Mouse (Mus musculus) hindbrain, embryonic 12.5 days (tissue): ENCODE results near the gene Myo1f. TPM values are rescaled to one million over a fixed set of nuclear protein-coding genes. Genes with fewer than 3 reads are reported as not detected.
A peak's percentile ranks its signal among the peaks of the same experiment; 100 is the strongest.
"Not testable (repeated sequence)": the region's sequence is repeated elsewhere in the genome, so short reads cannot be mapped to it uniquely, and the experiment has no call there.

ENCODE experiments used
- ATAC-seq: fragments of 200-750 bp; cut with Nextera tagmentation; 2 replicates; pipeline ENCODE4 v1.8.0; 2017; ENCODE audit warnings: moderate TSS enrichment; ENCODE audit not compliant: low FRiP score
- H3K27ac ChIP-seq: fragments of 300-500 bp; sonication (generic); 2 replicates; pipeline ENCODE4 v1.5.1; 2016; ENCODE audit warnings: mild to moderate bottlenecking
- H3K27me3 ChIP-seq: fragments of 300-500 bp; sonication (generic); 2 replicates; pipeline ENCODE4 v1.6.1; 2016; ENCODE audit warnings: mild to moderate bottlenecking
- H3K36me3 ChIP-seq: fragments of 300-500 bp; sonication (generic); 2 replicates; pipeline ENCODE4 v1.6.1; 2016; ENCODE audit warnings: mild to moderate bottlenecking
- H3K4me1 ChIP-seq: fragments of 300-500 bp; sonication (generic); 2 replicates; pipeline ENCODE4 v1.6.1; 2016
- H3K4me2 ChIP-seq: fragments of 300-500 bp; sonication (generic); replicated peaks from 2 replicates; pipeline ENCODE4 v1.6.1; 2016; ENCODE audit warnings: mild to moderate bottlenecking
- H3K4me3 ChIP-seq: fragments of 300-500 bp; sonication (generic); 2 replicates; pipeline ENCODE4 v1.5.1; 2016; ENCODE audit warnings: mild to moderate bottlenecking
- H3K9ac ChIP-seq: fragments of 300-500 bp; sonication (generic); 2 replicates; pipeline ENCODE4 v1.6.1; 2016; ENCODE audit warnings: mild to moderate bottlenecking, moderate library complexity
- H3K9me3 ChIP-seq: fragments of 300-500 bp; sonication (generic); replicated peaks from 2 replicates; pipeline ENCODE4 v1.6.1; 2016; ENCODE audit warnings: mild to moderate bottlenecking
- WGBS: fragments of 180-500 bp; shearing (Covaris S2); methylation state at CpG from one replicate; pipeline ENCODE4 v1.1.7; 2016; 5-methylcytosine and 5-hydroxymethylcytosine counted together
- polyA plus RNA-seq: library from polyadenylated mRNA; unstranded; fragments of >200 nt; fragmentation: Nextera tagmentation; extraction: Ambion mirVana; gene quantifications from 2 replicates; pipeline ENCODE4 v1.2.1, GENCODE M21; 2016

The Myo1f gene
- polyA plus RNA-seq, 1 experiment from 2014 or later: 2.1 TPM

DNA sequence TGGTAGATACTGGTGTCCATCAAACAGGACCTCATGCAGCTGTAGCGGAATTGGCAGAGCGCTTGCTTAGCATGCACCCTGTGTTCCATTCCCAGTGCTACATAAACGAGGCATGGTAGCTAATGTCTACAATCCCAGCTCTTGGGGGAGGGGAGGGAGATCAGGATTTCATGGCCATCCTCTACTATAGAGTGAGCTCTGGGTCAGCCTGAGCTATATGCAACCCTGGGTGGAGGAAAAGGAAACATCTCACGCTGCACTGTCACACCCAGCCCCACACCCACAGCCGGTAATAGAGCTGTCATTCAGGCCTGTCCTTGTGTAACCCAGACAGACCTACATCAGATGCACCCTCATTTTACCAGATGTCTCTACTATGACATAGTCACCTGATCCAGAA lies 43.0 kb downstream of the Myo1f start:
- Histone ChIP-seq H3K36me3 (no peaks in the 10 kb centered on the region), H3K4me2 (no peak overlapping the region), H3K4me3 (no peak overlapping the region), H3K9me3 (peaks cover 7% of the 10 kb centered on the region; the same call in 1 of the 2 replicates), H3K27ac (no peak overlapping the region), H3K9ac (no peak overlapping the region), H3K4me1 (no peaks in the 10 kb centered on the region), H3K27me3 (no peaks in the 10 kb centered on the region)
- ATAC-seq: no peak
- 91% methylated on average over 5 of the region's 5 CpGs for WGBS

DNA sequence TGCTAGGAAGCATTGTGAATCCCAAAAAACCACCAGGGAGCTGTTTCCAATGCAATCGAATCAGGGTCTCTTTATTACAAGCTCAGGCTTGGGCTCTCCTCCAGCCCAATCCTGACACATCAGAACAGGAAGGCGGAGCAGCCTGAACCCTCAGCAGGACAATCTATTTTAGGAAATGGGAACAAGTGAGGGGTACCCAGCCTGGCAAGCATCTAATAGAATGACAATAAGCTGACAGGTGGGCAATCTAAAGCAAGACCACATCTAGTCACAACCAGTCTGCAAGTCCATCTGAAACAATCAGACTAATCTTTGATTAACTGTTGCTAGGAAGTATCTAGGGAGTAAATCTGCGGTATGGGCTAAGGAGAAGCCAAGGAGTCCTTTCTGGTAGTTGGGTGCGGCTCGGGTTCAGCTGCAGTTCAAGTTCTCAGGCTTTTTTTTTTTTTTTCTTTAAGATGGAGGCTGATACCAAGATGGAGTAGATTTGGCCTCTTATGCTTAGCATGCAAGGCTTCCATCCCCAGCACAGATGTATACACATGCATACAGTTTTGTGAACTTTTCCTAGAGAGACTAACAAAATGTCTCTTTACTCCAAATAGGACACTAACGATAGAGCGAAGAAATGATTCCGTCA lies 44.4 kb downstream of the Myo1f start:
- H3K36me3 ChIP-seq: no peaks in the 10 kb centered on the region
- ATAC-seq: no peak
- H3K27me3 ChIP-seq: no peaks in the 10 kb centered on the region
- peaks cover 7% of the 10 kb centered on the region; the same call in 1 of the 2 replicates for H3K9me3 ChIP-seq
- H3K4me1 ChIP-seq: no peaks in the 10 kb centered on the region
- H3K9ac ChIP-seq: no peak overlapping the region
- 91% methylated on average over 8 of the region's 8 CpGs for WGBS
- no peak overlapping the region for H3K4me3 ChIP-seq
- no peak overlapping the region for H3K27ac ChIP-seq
- no peak overlapping the region for H3K4me2 ChIP-seq

DNA sequence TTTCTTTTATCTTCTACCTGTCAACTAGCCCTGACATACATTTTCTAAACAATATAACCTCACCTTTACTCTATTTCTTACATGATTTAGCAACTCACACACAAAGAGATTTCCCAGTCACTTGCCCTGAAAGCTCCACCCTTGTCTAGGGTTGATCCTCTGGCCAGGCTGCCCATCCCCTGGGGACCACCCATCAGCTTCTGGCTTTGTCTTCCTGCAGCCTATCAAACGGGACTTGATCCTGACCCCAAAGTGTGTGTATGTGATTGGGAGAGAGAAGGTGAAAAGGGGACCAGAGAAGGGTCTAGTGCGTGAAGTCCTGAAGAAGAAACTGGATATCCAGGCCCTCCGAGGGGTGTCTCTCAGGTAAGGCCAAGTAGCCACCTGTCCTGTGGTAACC lies 45.3 kb downstream of the Myo1f start:
- H3K9ac ChIP-seq: no peak overlapping the region
- no peaks in the 10 kb centered on the region for H3K36me3 ChIP-seq
- WGBS: 86% methylated on average over 3 of the region's 3 CpGs
- no peak overlapping the region for H3K4me3 ChIP-seq
- no peaks in the 10 kb centered on the region for H3K4me1 ChIP-seq
- H3K9me3 ChIP-seq: peaks cover 7% of the 10 kb centered on the region; the same call in 1 of the 2 replicates
- ATAC-seq: no peak
- no peaks in the 10 kb centered on the region for H3K27me3 ChIP-seq
- no peak overlapping the region for H3K27ac ChIP-seq
- no peak overlapping the region for H3K4me2 ChIP-seq

DNA sequence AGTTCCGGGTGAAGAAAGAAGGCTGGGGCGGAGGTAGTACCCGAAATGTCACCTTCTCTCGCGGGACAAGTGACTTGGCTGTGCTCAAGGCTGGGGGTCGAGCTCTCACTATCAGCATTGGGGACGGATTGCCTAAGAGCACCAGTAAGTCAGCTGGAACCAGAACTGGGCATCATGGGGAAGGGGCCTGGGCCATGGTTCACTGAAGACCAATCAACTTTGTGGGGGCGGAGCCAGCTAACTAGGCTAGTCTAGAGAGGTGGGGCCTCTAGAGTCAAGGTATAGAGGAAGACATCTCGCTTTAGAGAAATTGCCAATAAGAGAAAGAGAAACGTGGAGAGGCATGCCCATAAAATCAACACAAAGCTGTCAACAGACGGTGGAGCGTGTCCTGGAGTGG lies 46.4 kb downstream of the Myo1f start:
- H3K9me3 ChIP-seq: peaks cover 7% of the 10 kb centered on the region; the same call in 1 of the 2 replicates
- no peak overlapping the region for H3K4me2 ChIP-seq
- 85% methylated on average over 12 of the region's 12 CpGs for WGBS
- H3K36me3 ChIP-seq: no peaks in the 10 kb centered on the region
- no peak overlapping the region for H3K9ac ChIP-seq
- H3K27ac ChIP-seq: no peak overlapping the region
- no peak overlapping the region for H3K4me3 ChIP-seq
- H3K4me1 ChIP-seq: no peaks in the 10 kb centered on the region
- ATAC-seq: no peak
- no peaks in the 10 kb centered on the region for H3K27me3 ChIP-seq

DNA sequence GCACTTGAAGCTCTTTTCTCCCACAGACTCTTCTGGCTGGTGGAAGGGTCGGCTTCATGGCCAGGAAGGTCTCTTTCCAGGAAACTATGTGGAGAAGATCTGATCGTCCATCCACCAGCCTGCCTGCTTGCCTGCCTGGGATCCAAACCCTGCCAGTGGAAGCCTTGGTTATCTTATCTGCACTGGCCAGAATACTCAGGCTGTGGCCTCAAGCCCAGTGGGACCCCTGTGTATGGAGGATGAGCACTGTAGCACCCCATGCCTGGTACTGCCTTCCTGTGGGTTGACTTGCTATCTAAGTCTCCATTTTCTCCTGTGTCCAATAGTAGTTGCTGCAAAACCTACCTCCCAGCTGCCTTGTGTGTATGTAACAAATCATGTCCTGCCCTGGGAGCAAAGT lies 51.8 kb downstream of the Myo1f start:
- H3K9ac ChIP-seq: no peak overlapping the region
- H3K4me3 ChIP-seq: no peak overlapping the region
- no peaks in the 10 kb centered on the region for H3K4me1 ChIP-seq
- no peak overlapping the region for H3K4me2 ChIP-seq
- 92% methylated on average over 2 of the region's 2 CpGs for WGBS
- ATAC-seq: no peak
- no peak overlapping the region for H3K27ac ChIP-seq
- no peaks in the 10 kb centered on the region for H3K9me3 ChIP-seq
- no peaks in the 10 kb centered on the region for H3K36me3 ChIP-seq
- no peaks in the 10 kb centered on the region for H3K27me3 ChIP-seq

DNA sequence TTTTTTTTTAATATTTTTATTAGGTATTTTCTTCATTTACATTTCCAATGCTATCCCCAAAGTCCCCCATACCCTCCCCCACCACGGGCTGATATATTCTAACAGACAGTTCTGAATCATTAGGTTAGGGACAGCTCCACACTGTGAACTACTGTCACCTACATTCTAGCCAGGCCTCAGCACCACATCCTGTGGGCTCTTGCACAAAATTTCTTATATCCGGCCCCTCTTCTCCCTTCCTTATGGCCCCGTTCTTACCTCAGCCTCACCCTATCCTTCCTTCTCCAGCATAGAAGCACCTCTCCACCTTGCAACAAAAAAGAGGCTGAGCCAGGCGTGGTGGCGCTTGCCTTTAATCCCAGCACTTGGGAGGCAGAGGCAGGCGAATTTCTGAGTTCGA lies 55.0 kb downstream of the Myo1f start:
- Histone ChIP-seq H3K9me3 (no peaks in the 10 kb centered on the region), H3K27ac (no peak overlapping the region), H3K9ac (no peak overlapping the region), H3K4me3 (no peak overlapping the region), H3K36me3 (no peaks in the 10 kb centered on the region), H3K4me2 (no peak overlapping the region), H3K27me3 (no peaks in the 10 kb centered on the region), H3K4me1 (no peaks in the 10 kb centered on the region)
- WGBS: 89% methylated on average over 7 of the region's 7 CpGs
- ATAC-seq: no peak

DNA sequence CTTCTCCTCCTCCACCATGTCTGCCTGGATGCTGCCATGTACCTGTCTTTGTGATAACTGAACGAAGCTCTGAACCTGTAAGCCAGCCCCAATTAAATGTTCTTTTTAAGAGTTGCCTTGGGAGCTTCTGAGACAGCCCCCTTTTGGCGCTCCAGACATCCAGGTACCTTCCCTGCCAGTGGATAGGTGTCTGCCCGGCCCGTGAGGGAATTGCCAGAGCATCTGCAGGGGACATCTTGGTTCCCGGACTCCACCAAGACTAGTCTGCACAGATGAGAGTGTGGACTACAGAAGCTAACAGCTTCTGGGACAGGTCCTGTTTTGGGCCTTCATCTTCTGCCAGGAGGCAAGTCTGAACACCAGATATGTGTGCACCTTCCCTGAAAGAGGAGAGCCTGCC lies 58.2 kb downstream of the Myo1f start:
- not testable (repeated sequence) for H3K36me3 ChIP-seq, ATAC-seq, H3K4me1 ChIP-seq, H3K9me3 ChIP-seq, H3K27ac ChIP-seq, H3K27me3 ChIP-seq, H3K4me3 ChIP-seq, H3K4me2 ChIP-seq, H3K9ac ChIP-seq
- WGBS: 90% methylated on average over 5 of the region's 5 CpGs

DNA sequence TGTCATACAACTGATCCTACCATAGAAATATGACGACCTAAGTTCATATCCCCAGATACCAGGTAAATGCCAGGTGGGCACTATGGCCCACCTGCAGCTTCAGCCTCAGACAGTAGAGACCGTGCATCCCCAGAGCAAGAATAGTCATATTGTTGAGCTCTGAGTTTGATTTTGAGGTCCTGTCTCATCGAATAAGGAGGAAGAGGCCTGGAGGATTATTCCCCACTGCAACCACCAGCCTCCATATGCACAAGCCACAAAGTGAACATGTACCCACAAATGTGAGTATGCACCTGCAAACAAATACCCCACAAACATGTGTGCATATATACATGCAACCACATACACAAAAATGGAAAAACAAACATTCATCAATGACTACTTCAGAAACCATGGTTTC lies 71.8 kb downstream of the Myo1f start:
- no peak overlapping the region for H3K27ac ChIP-seq
- peaks cover 14% of the 10 kb centered on the region for H3K4me1 ChIP-seq
- 88% methylated on average over 3 of the region's 3 CpGs for WGBS
- H3K4me3 ChIP-seq: no peak overlapping the region
- no peaks in the 10 kb centered on the region for H3K27me3 ChIP-seq
- H3K36me3 ChIP-seq: peaks cover 18% of the 10 kb centered on the region
- no peak for ATAC-seq
- H3K9me3 ChIP-seq: no peaks in the 10 kb centered on the region
- H3K4me2 ChIP-seq: no peak overlapping the region
- no peak overlapping the region for H3K9ac ChIP-seq

DNA sequence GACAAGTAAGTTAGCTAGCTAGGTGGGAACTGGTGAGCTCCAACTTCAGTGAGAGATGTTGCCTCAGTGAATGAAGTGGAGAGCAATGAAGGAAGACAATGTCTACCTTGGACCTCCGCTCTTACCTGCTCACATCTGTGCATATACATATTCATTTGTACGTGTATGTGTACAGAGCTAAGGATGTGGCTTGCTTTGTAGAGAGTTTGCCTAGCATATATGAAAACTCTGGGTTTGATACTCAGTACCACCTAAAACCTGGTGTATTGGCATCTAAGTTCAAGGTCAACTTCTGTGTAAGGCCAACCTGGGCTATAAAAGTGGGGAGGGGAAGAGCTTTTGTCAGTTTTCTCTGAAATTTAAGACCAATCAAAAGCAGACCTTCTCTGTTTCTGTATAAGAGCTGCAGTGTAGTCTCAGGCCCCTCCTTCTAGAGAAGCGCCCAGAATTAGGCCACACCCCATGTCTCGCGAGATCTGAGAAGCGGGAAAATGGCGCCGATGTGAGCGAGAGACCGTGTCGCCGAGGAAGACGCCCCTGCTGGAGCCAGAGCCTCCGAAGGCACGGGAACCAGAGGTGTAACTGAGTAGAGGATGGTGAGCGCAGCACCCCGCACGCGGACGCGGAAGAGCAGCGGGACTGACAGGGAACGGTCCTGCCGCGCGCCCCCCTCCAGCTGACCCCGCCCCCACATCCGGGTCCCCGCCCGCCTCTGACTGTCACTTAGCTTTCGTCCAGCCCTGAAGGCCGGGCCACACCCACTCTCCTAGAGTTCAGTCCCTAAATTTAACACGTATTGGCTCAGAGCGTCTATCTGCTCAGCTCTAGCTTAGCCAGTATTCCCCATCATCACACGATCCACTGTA lies 73.3 kb downstream of the Myo1f start, which contains the start of gene Zfp414:
Gene Zfp414, plus strand, starts transcription at position 470 of the 866 bp plus-strand sequence.
- ATAC-seq: peak; percentile 95
- Histone ChIP-seq H3K36me3 (peaks cover 29% of the 10 kb centered on the region), H3K27me3 (no peaks in the 10 kb centered on the region), H3K9ac (peak within 1 kb of the TSS; percentile 83), H3K4me1 (peaks cover 14% of the 10 kb centered on the region), H3K9me3 (no peaks in the 10 kb centered on the region), H3K4me2 (peak within 1 kb of the TSS; percentile 77), H3K27ac (peak within 1 kb of the TSS; percentile 98), H3K4me3 (peak within 1 kb of the TSS; percentile 74)
- 5% methylated on average over 35 of the region's 35 CpGs for WGBS

DNA sequence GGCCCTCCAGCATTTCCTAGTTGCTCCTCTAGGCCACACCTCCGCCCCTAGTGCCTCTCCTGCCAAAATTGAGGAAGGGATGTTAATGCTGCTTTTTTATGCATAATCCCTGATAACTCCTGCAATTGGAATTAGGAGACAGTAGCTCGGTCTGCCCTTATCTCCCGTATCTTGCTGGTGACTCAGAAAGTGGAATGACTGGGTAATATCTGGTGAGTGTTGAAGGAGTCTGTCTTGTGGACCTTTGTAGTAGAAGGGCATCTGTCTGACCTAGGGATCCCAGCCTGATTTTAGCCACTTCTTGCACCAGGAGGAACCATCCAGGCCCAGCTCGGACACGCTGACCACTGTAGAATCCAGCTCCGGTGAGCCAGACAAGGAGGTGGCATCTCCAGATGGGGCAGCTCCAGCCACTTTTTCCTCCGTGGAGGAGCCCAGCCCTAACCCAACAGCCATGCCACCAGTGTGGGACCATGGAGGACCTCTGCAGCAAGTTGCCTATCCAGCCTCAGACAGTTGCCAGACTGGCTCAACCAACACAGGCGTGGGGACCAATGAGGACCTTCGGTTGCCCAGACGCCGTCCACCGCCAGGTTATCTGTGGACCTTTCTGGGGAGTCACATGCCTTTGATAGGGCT lies 74.1 kb downstream of the Myo1f start:
- Histone ChIP-seq H3K4me3 (peak overlapping the region; percentile 74), H3K36me3 (peaks cover 29% of the 10 kb centered on the region), H3K4me2 (peak overlapping the region; percentile 77), H3K9ac (peak overlapping the region; percentile 83), H3K4me1 (peaks cover 14% of the 10 kb centered on the region), H3K27me3 (no peaks in the 10 kb centered on the region), H3K27ac (peak overlapping the region; percentile 98), H3K9me3 (no peaks in the 10 kb centered on the region)
- WGBS: 72% methylated on average over 12 of the region's 12 CpGs
- ATAC-seq: peak; percentile 24

DNA sequence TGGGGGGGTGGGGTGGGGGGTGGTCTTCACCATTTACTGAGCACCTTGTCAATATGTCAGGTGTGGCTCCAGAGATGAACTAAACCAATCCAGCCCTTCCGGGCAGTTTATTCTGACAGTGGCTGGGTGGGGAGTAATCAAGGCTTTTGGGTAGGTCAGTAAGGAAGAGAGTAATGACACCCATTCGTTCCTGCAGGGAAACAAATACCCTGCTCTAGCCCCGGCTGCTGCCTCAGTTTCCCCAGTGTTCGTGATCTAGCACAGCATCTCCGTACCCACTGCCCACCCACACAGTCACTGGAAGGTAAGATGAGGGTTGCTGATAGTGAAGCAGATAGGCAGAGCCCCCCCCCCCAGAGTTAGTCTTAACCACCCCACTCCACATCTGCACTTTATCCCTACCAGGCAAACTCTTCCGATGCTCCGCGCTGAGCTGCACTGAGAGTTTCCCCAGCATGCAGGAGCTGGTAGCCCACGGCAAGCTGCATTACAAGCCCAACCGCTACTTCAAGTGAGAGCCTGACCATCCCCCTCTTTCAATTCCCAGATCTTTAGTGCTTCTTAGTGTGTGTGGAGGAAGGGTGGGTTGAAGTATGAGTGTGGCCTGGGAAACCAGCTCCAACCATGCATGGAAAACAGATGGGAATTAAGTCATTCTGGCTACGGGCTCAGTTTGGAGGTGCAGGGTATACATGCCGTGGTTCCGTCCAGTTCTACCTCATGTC lies 74.8 kb downstream of the Myo1f start:
- H3K9me3 ChIP-seq: no peaks in the 10 kb centered on the region
- 83% methylated on average over 13 of the region's 13 CpGs for WGBS
- ATAC-seq: no peak
- H3K36me3 ChIP-seq: peaks cover 29% of the 10 kb centered on the region
- no peaks in the 10 kb centered on the region for H3K27me3 ChIP-seq
- H3K4me2 ChIP-seq: peak overlapping the region; percentile 77
- 0 out of 2 replicates have a peak overlapping the region, but pooled peaks have one; percentile 98 for H3K27ac ChIP-seq
- peaks cover 14% of the 10 kb centered on the region for H3K4me1 ChIP-seq
- no peak overlapping the region for H3K4me3 ChIP-seq
- H3K9ac ChIP-seq: peak overlapping the region; percentile 83; the same call in 1 of the 2 replicates

DNA sequence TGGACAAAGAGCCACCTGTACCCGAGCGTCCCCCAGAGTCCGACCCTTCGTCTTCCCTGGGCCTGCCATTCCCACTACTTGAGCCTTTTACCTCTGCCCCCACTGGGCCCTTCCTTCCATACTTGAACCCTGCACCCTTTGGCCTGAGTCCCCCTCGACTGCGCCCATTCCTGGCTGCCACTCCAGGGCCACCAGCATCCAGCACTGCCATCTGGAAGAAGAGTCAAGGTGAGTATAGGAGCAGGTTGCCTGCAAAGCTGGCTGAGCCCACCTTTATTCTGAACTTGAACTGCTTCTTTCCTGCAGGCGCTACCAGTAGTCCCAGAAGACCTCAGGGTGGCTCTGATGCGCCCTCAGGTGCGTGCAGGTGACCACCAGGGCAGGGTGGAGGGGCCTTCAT lies 75.7 kb downstream of the Myo1f start:
- Histone ChIP-seq H3K27me3 (no peaks in the 10 kb centered on the region), H3K9ac (no peak overlapping the region; the same call in 1 of the 2 replicates), H3K27ac (no peak overlapping the region), H3K4me1 (peaks cover 14% of the 10 kb centered on the region), H3K36me3 (peaks cover 29% of the 10 kb centered on the region), H3K4me2 (no peak overlapping the region), H3K9me3 (no peaks in the 10 kb centered on the region), H3K4me3 (no peak overlapping the region)
- 96% methylated on average over 9 of the region's 9 CpGs for WGBS
- no peak for ATAC-seq
